Mouse (Mus musculus) hindbrain, embryonic 15.5 days (tissue): ENCODE data around the gene Lrmda. TPM values are rescaled to one million over a fixed set of nuclear protein-coding genes. Genes with fewer than 3 reads are reported as not detected.

ENCODE experiments used
- ATAC-seq: fragments of 200-750 bp; cut with Nextera tagmentation; 2 replicates; pipeline ENCODE4 v1.8.0; 2017; ENCODE audit warnings: low read depth, moderate number of reproducible peaks, moderate TSS enrichment; ENCODE audit not compliant: low FRiP score
- H3K27ac ChIP-seq: fragments of 300-500 bp; sonication (generic); replicated peaks from 2 replicates; pipeline ENCODE4 v1.5.1; 2015; ENCODE audit warnings: mild to moderate bottlenecking, inconsistent platforms
- H3K27me3 ChIP-seq: fragments of 300-500 bp; sonication (generic); 2 replicates; pipeline ENCODE4 v1.6.1; 2015; ENCODE audit warnings: control low read depth, inconsistent platforms
- H3K36me3 ChIP-seq: fragments of 300-500 bp; sonication (generic); 2 replicates; pipeline ENCODE4 v1.6.1; 2015; ENCODE audit warnings: control low read depth, inconsistent platforms
- H3K4me1 ChIP-seq: fragments of 300-500 bp; sonication (generic); replicated peaks from 2 replicates; pipeline ENCODE4 v1.6.1; 2015; ENCODE audit warnings: control low read depth, inconsistent platforms
- H3K4me2 ChIP-seq: fragments of 300-500 bp; sonication (generic); 2 replicates; pipeline ENCODE4 v1.6.1; 2015; ENCODE audit warnings: moderate library complexity, mild to moderate bottlenecking, inconsistent platforms
- H3K4me3 ChIP-seq: fragments of 300-500 bp; sonication (generic); 2 replicates; pipeline ENCODE4 v1.5.1; 2015; ENCODE audit warnings: mild to moderate bottlenecking, inconsistent platforms
- H3K9ac ChIP-seq: fragments of 300-500 bp; sonication (generic); 2 replicates; pipeline ENCODE4 v1.6.1; 2015; ENCODE audit warnings: inconsistent platforms
- H3K9me3 ChIP-seq: fragments of 300-500 bp; sonication (generic); 2 replicates; pipeline ENCODE4 v1.6.1; 2016; ENCODE audit warnings: control low read depth, inconsistent platforms
- WGBS: fragments of 180-500 bp; shearing (Covaris S2); methylation state at CpG from one replicate; pipeline ENCODE4 v1.1.7; 2015; 5-methylcytosine and 5-hydroxymethylcytosine counted together
- polyA plus RNA-seq: library from polyadenylated mRNA; unstranded; fragments of >200 nt; fragmentation: Nextera tagmentation; extraction: Ambion mirVana; gene quantifications from 2 replicates; pipeline ENCODE4 v1.2.1, GENCODE M21; 2015

The Lrmda gene
- polyA plus RNA-seq, 1 experiment from 2014 or later, result 0.23 TPM

DNA sequence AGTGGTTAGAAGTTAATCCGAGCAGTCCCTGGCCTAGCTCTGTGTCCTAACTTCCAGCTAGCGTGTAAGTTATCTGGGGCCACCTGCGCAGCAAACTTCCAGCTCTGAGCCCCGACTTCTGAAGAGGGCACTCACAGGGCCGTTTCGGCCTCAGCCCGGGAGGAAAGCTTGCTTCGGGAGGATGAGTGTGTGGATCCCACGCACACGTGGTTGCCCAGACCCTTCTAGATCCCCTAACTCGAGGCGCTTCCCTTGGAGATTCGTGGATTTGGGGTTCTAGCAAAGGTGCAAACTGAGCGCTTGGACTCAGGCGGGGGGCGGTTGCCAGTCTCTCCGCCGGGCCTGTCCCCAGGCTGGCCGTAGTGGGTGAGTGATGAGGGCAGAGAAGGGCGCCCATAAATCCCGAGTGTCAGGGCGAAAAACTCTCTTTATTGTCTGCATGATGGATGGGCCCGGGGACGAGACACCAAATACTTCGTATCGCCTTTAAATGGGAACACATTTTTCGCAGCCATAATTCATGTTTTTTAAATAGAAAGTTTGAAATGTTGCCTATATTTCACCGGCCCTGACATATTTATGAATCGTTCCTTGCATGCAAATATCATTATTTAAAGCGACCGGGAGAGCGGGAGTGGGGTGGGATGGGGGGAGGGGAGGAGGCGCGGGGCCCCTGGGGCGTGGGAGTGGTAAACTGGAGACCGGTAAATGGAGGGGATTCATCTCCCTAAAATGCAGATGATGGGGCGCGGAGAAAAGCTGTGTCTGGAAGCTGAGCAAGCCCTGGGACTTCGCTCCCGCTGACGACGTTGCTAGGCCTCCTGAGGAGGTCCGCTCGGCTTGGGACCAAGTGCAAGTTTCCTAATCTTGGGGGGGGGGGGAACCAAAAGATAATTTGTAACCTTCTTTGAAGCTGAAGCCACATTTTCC is 25.2 kb upstream of the Lrmda start:
- peaks cover 41% of the 10 kb centered on the region for H3K4me1 ChIP-seq
- peak overlapping the region; percentile 53 for H3K4me3 ChIP-seq
- ATAC-seq, result no peak
- peak overlapping the region; percentile 67 for H3K27ac ChIP-seq
- H3K4me2 ChIP-seq, result peak overlapping the region; percentile 85
- WGBS, result 5% methylated on average over 44 of the region's 44 CpGs
- H3K27me3 ChIP-seq, result peaks cover 17% of the 10 kb centered on the region
- peak overlapping the region; percentile 46; the same call in 1 of the 2 replicates for H3K9ac ChIP-seq
- H3K36me3 ChIP-seq, result no peaks in the 10 kb centered on the region
- no peaks in the 10 kb centered on the region for H3K9me3 ChIP-seq

DNA sequence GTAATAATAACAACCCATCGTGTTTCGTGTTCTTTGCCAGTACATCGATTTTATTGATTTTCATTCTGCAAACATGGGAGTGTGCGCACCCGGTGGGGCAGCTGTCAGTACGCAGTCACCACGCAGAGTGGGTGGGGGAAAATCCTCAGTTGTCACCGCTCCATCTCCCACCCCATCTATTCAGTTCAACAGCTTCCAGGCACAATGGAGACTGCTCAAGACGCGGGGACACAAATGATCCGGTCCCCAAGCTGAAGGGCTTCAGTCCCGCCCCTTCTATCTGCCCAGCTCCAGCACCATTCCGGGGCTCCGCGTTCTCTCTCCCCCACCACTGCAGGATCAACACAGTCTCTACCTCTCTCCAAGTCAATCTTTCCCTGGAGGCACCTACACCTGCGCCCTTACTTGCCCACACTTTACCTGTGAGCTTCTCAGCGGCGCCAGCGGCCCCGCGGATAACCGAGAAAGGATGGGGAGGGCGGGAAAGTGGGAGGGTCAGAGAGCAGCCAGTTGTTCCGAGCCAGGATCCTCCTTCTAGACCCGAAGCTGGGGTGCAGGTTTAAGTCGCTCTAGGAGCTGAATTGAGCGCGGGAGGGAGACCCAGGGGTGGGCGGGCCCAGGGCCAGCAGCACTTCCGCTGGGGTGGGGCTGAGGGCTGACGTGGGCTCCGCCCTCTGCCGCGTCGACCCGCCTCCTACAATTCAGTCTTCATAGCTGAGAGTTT is 24.3 kb upstream of the Lrmda start:
- under 1% methylated on average over 35 of the region's 36 CpGs for WGBS
- Histone ChIP-seq H3K4me2 (peak overlapping the region; percentile 85), H3K9ac (peak overlapping the region; percentile 46), H3K4me3 (peak overlapping the region; percentile 53), H3K27ac (peak overlapping the region; percentile 67), H3K27me3 (peaks cover 17% of the 10 kb centered on the region), H3K36me3 (no peaks in the 10 kb centered on the region), H3K9me3 (no peaks in the 10 kb centered on the region), H3K4me1 (peaks cover 34% of the 10 kb centered on the region)
- ATAC-seq, result peak; percentile 87

DNA sequence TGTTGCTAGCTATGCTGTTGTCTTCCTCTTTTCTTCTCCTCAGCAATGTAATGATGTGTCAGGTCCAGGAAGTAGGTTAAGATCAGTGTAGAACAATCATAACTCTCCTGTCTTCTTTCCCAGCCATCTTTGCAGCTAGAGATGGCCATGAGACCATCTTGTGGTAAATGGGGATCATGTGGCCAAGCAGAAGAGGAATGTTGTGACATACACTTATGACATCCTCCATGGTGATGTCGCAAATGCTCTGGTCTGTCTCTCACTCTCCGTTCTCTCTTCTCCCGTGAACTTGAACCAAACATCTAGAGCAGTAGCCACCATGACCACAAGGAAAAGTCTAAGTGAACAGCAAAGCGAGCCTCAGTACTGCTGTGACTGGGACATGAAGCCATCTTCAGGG is 19.9 kb upstream of the Lrmda start:
- Histone ChIP-seq H3K27ac (no peak overlapping the region), H3K36me3 (no peaks in the 10 kb centered on the region), H3K4me2 (no peak overlapping the region), H3K4me3 (no peak overlapping the region), H3K4me1 (peaks cover 12% of the 10 kb centered on the region), H3K27me3 (peaks cover 9% of the 10 kb centered on the region), H3K9ac (no peak overlapping the region), H3K9me3 (no peaks in the 10 kb centered on the region)
- ATAC-seq, result no peak
- 96% methylated on average over 4 of the region's 4 CpGs for WGBS

DNA sequence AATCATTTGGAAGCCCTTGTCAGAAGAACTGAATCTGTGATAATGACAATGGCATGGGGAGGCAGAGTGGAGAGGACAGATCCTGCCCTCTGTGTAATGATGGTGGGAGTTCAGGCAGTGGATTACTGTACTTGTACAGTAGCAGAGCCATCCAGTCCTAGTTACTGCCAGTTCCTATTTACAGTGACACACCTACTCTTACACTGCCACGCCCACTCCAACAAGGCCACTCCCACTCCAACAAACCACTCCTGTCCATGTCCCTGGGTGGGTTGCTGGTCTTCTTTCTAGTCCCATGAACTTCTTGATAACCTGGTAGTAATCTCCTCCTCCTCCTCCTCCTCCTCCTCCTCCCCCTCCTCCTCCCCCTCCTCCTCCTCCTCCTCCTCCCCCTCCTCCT is 16.3 kb upstream of the Lrmda start:
- H3K9ac ChIP-seq, result no peak overlapping the region
- H3K4me1 ChIP-seq, result no peaks in the 10 kb centered on the region
- no peak overlapping the region for H3K27ac ChIP-seq
- no peak for ATAC-seq
- no peak overlapping the region for H3K4me3 ChIP-seq
- H3K9me3 ChIP-seq, result no peaks in the 10 kb centered on the region
- no peaks in the 10 kb centered on the region for H3K36me3 ChIP-seq
- WGBS, result 93% methylated on average over 1 of the region's 1 CpGs
- no peak overlapping the region for H3K4me2 ChIP-seq
- no peaks in the 10 kb centered on the region for H3K27me3 ChIP-seq

DNA sequence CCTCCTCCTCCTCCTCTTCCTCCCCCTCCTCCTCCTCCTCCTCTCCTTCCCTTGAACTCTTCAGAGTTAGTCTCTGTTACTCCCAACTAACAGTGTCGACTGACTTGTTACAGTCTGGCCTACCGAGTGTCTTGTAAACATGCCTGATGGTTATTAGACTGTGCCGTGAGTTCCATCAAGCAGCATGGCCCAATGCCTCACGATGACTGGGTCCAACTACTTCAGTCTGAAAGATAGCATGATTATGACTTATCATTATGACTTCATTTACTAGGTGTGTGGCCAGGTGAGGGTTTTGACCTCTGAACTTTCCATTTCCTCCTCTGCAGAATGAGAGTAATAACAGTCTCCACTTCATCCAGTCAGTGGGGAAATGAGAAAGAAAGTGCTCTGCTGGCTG is 15.9 kb upstream of the Lrmda start:
- Histone ChIP-seq H3K9me3 (no peaks in the 10 kb centered on the region), H3K36me3 (no peaks in the 10 kb centered on the region), H3K4me2 (no peak overlapping the region), H3K9ac (no peak overlapping the region), H3K27me3 (no peaks in the 10 kb centered on the region), H3K4me3 (no peak overlapping the region), H3K4me1 (no peaks in the 10 kb centered on the region), H3K27ac (no peak overlapping the region)
- no peak for ATAC-seq
- WGBS, result 83% methylated on average over 4 of the region's 4 CpGs

DNA sequence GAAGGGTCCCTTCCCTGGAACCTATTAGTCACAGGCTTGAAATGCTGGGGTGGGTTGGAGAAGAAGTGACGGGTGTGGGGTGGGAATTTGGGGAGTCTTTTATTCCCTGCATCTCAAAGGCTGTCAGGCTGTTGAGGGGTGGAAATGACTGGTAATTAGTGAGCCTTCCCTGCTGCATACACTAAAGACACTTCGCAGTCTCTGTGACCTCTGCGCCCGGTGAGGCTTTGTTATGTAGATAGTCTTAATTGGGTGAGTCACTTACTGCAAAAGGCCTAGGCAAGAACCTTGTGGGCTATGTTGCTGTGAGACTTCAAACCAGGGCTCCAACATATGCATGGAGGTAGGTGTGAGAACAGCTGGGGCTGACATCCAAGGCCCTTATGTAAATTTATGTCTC is 14.6 kb upstream of the Lrmda start:
- H3K4me2 ChIP-seq, result no peak overlapping the region
- H3K27ac ChIP-seq, result no peak overlapping the region
- H3K9ac ChIP-seq, result no peak overlapping the region
- no peak overlapping the region for H3K4me3 ChIP-seq
- no peaks in the 10 kb centered on the region for H3K9me3 ChIP-seq
- no peaks in the 10 kb centered on the region for H3K4me1 ChIP-seq
- H3K27me3 ChIP-seq, result no peaks in the 10 kb centered on the region
- 19% methylated on average over 4 of the region's 4 CpGs for WGBS
- no peaks in the 10 kb centered on the region for H3K36me3 ChIP-seq
- ATAC-seq, result no peak

DNA sequence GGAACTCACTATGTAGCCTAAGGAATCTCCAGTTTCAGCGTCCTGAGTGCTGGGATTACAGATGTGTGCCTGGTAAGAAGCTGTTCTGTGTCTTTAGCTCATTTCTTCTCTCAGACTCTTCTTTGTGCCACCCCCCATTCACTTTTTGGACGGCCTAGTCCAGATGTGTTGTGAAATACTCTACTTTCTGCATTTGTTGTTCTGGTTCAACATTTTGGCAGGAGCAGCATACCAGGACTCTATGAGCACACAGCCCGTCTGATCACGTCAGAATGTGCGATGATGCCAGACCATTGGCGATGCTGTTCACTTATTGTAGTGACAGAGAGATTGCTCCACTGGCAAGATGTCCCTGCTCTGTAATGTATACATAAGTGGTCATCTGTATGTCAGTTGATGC is 12.5 kb upstream of the Lrmda start:
- H3K4me2 ChIP-seq, result no peak overlapping the region
- no peak for ATAC-seq
- H3K27ac ChIP-seq, result no peak overlapping the region
- WGBS, result 83% methylated on average over 6 of the region's 6 CpGs
- no peaks in the 10 kb centered on the region for H3K27me3 ChIP-seq
- no peak overlapping the region for H3K9ac ChIP-seq
- no peaks in the 10 kb centered on the region for H3K4me1 ChIP-seq
- H3K9me3 ChIP-seq, result no peaks in the 10 kb centered on the region
- H3K4me3 ChIP-seq, result no peak overlapping the region
- no peaks in the 10 kb centered on the region for H3K36me3 ChIP-seq

DNA sequence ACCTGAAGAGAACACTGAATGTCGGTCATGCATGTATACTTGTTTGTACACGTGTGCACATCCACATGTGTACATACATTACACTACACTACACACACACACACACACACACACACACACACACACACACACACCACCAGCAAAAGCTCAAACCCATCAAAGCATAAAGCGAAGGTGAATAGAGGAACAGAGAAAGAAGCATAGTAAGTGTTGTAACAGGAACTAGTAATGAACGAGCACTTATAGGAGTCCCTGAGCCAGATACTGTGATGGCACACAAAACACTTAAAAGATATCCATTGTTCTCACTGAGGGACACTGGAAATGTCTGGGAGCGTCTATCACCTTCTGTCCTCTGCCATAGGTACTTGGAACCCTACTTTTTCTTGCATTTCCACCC is 5.2 kb upstream of the Lrmda start:
- Histone ChIP-seq H3K9ac (no peak overlapping the region), H3K9me3 (no peaks in the 10 kb centered on the region), H3K27ac (no peak overlapping the region), H3K4me3 (no peak overlapping the region), H3K27me3 (no peaks in the 10 kb centered on the region), H3K36me3 (no peaks in the 10 kb centered on the region), H3K4me2 (no peak overlapping the region), H3K4me1 (peaks cover 3% of the 10 kb centered on the region)
- 91% methylated on average over 5 of the region's 5 CpGs for WGBS
- no peak for ATAC-seq

DNA sequence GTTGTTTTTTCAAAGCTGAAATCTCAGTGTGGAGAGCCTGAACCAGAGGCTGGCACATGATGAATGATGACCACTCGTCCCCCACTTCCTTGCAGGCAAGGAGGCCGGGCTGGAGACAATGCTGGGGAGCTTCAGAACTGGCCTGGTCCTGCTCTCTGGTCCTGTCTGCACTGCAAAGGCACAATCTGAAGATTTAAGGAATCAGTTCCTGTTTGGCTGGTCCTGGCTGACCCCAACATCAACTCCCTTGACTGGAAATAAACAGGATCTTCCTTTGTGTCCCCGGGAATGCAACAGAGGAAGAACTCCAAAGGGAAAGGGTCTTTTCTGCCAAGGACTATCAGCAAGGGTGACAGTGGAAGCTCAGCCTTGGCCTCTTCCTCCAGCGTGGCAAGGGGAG is 4.7 kb upstream of the Lrmda start:
- Histone ChIP-seq H3K9ac (no peak overlapping the region), H3K27me3 (0 out of 2 replicates have a peak, but pooled peaks cover 1% of the 10 kb centered on the region), H3K36me3 (no peaks in the 10 kb centered on the region), H3K4me2 (no peak overlapping the region), H3K9me3 (no peaks in the 10 kb centered on the region), H3K27ac (no peak overlapping the region), H3K4me3 (no peak overlapping the region), H3K4me1 (peaks cover 7% of the 10 kb centered on the region)
- 63% methylated on average over 4 of the region's 4 CpGs for WGBS
- ATAC-seq, result no peak

DNA sequence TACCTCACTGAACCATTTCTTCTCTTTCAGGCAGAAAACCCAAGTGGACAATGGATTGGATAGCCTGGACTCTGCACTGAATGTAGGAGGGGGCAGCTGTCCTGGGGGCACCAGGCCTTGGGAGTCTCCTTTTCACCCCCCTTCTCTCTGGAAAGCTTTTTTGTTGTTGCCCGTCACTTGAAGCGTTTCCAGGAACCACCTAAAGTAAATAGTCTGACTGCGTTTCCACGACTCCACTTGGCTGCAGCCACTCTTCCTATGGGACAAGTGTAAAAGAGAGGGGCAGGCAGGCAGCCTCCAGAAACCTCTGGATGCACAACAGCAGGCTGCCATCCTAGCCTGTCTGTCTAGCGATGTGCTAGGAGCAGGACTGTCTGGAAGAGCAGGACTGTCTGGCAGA is 2.5 kb upstream of the Lrmda start:
- no peak for ATAC-seq
- Histone ChIP-seq H3K4me1 (peaks cover 14% of the 10 kb centered on the region), H3K27ac (no peak overlapping the region), H3K27me3 (peaks cover 7% of the 10 kb centered on the region; the same call in 1 of the 2 replicates), H3K4me3 (no peak overlapping the region), H3K36me3 (no peaks in the 10 kb centered on the region), H3K4me2 (no peak overlapping the region), H3K9ac (no peak overlapping the region), H3K9me3 (no peaks in the 10 kb centered on the region)
- 56% methylated on average over 5 of the region's 5 CpGs for WGBS

DNA sequence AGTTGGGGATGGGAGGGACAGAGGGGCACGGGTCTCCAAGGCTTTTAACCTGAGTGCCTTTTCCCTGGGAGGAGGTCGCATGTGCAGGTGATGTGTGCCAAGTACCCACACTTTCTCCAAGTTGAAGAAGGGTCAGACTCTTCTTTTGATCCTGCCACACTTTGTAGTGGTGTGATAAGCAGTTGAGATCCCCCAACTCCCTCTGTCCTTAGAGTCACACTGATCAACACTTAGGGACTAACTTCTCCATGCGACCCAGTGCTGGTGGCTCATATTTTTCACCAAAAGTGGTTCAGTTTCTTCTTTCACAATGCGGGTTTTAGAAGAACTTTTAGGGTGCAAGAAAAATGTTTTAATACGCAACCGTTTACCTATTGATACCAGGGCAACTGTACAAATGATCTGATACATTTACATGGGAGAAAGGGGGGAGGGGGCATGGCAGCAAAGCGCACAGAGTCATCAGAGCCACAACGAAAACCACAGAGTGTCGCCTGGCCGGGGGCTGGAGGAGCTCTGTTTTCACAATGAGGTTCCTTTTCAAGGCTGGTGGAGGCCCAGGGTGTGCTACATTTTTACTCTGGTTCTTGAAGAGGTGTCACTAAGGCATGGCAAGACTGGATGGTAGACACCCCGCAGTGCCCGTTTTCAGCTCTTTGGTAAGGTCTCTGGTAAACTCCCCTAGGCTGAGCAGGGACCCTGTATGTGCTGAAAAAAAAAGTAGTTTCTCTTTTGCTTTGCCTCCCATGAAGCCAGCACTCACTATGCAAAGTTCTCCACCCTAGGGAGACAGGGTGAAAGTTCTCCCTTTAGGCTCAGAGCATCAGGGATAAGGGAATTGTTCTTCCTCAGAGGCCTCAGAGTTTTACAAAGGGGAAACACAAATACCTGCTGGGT is 685 bp downstream of the Lrmda start:
- 40% methylated on average over 12 of the region's 12 CpGs for WGBS
- Histone ChIP-seq H3K9ac (no peak overlapping the region), H3K4me1 (peaks cover 14% of the 10 kb centered on the region), H3K27me3 (peaks cover 7% of the 10 kb centered on the region; the same call in 1 of the 2 replicates), H3K4me2 (peak overlapping the region; percentile 62), H3K4me3 (peak overlapping the region; percentile 31), H3K36me3 (no peaks in the 10 kb centered on the region), H3K9me3 (no peaks in the 10 kb centered on the region), H3K27ac (no peak overlapping the region)
- ATAC-seq, result no peak
